Mouse (Mus musculus): Measurements from ENCODE around the gene Spast. TPM values are rescaled to one million over a fixed set of nuclear protein-coding genes. Genes with fewer than 3 reads are reported as not detected.

Spast gene
- polyA plus RNA-seq (2017; shearing (Covaris generic)), result 10 to 100 TPM; 27.0 to 27.2 TPM

DNA sequence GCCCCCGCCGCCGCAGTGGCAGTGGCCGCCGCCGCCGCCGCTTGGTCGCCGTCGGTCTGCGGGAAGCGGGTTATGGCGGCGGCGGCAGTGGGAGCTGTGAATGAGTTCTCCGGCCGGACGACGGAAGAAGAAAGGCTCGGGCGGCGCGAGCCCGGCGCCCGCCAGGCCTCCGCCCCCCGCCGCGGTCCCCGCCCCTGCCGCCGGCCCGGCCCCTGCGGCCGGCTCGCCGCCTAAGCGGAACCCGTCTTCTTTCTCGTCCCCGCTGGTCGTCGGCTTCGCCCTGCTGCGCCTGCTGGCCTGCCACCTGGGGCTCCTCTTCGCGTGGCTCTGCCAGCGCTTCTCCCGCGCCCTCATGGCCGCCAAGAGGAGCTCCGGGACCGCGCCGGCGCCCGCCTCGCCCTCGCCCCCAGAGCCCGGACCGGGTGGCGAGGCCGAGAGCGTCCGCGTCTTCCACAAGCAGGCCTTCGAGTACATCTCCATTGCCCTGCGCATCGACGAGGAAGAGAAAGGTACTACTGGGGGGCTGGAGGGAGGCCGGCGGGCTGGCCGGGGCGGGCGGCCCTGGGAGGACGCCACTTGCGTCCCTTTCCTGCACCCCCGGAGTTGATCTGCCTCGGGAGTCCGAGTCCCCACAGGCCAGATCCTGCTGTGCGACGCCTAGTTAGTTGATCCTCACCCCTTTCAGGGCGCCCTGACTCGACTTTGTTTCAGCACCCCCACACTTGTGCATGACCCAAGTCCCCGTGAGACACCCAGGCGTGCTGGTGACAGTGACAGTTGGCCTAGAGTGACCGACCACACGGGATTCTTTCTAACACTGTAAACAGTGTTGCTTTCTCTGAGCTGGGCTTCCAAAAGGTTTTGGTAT lies at the start of gene Spast:
Gene Spast, plus strand, starts transcription at position 51 of the 868 bp plus-strand sequence.

DNA sequence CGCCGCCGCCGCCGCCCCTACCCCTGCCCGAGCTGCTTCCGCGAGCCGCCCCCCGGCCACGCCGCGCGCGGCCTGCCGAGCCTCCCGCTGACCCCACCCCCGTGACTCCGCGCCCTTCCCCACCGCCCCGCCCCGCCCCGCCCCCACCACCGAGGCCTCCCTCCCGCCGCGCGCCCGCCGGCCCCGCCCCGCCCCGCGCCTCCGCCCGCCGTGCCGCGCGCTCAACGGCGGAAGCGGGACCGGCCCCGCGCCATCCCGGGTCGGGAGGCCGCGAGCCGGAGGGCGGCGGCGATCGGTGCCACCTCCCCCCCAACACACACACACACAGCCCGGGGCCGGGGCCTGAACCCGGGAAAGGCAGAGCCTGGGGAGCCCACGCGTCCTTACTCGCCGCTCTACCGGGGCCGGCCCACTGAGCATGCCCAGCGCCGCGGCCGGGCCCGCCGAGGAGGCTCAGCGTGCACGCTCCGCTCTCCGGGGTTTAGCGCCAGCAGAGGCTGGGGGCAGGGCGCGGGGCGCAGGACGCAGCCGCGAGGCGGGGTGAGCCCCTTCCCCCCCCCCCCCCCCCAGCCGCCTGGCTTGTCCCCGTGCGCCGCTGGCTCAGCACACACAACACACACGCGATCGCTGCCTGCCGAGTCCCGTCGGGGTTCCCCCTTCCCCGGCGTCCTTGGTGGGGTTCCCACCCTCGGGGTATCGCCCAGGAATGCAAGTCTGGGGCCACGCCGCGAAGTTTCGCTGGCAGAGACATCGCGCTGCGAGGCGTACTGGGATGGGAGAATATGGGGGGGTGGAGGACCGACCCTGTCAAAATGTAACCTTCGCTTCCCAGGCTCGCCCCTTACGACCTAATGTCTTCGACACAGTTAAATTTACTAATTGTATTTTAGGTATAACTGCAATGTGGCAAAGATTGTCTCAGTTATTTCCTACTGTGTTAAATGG lies 43.5 kb upstream of the Spast start, which contains the start of gene Memo1:
Gene Memo1, minus strand, starts transcription at position 496 of the 945 bp plus-strand sequence.

DNA sequence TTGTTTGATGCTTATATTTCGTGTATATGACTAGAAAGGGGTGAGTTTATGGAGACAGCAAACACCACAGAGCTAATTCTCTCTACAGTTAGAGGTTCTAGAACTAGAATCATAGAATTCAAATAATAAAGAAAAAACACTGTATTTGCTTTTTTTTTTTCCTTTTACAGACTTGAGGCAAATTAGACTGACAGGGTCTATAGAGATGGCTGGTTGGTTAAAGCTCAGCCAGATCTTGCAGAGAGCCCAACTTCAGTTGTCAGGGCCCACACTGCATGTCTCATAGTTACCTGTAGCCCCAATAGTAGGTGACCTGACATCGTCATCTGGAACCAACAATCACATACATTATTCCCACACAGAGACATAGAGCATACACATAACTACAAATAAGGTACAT lies 14.9 kb upstream of the Spast start, which contains the start of gene Dpy30:
Gene Dpy30, minus strand, starts transcription at position 101 of the 400 bp plus-strand sequence.

DNA sequence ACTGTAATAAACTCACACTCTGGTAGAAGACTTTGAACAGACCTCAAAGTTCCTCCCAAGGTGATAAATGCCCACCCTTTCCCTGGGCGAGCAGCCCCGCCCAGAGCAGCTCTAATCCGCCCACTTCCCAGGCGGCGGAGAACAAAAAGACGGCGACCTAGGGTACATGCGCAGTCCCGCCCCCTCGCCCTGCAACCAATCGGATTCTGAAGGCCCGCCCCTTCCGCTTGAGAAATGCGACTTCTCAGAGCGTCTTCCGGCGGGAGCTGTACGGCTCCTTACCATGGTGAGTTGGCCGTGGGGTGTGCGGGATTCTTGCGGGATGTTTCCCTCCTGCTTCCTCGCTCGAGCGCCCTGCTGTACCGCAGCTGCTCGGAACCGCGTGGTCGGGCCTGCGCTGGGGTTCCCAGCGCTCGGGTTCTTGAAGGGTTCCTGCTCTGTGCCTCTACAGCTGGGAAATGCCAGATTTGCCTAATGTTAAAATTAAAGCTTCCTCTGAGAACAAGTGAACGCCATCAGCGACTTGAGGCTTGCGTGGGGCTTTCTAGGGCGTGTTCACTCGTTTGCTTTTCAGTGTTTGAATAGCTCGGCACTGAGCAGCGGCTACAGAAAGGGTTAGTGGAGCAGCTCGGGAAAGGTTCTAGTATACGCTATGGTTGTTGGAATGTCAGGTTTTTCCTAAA lies 56.7 kb downstream of the Spast start, which contains the start of gene Slc30a6:
Gene Slc30a6, plus strand, starts transcription at position 226 of the 683 bp plus-strand sequence.

Other genes starting within 250 kb of the Spast start
- 10 to 100 TPM; 56.3 to 90.8 TPM for gene Memo1, start 43.5 kb upstream of the Spast start, polyA plus RNA-seq (2017; shearing (Covaris generic))
- 100 to 1,000 TPM; 107 to 134 TPM for gene Dpy30, start 15.0 kb upstream of the Spast start, polyA plus RNA-seq (2017; shearing (Covaris generic))
- gene Slc30a6, start 56.6 kb downstream of the Spast start, polyA plus RNA-seq (2017; shearing (Covaris generic)), result 10 to 100 TPM; 31.3 to 32.7 TPM
- gene Nlrc4, start 120.2 kb downstream of the Spast start, polyA plus RNA-seq (2017; shearing (Covaris generic)), result under 1 TPM; 0.08 to 0.14 TPM
- 100 to 1,000 TPM; 115 to 131 TPM for gene Yipf4, start 150.5 kb downstream of the Spast start, polyA plus RNA-seq (2017; shearing (Covaris generic))
- gene Birc6, start 189.3 kb downstream of the Spast start, polyA plus RNA-seq (2017; shearing (Covaris generic)), result 10 to 100 TPM; 67.7 to 69.9 TPM